Mouse (Mus musculus) hindbrain, embryonic 10.5 days (tissue): Measurements from ENCODE around the gene Rps25. TPM values are rescaled to one million over a fixed set of nuclear protein-coding genes. Genes with fewer than 3 reads are reported as not detected.
A peak's percentile ranks its signal among the peaks of the same experiment; 100 is the strongest.
"Not testable (repeated sequence)": the region's sequence is repeated elsewhere in the genome, so short reads cannot be mapped to it uniquely, and the experiment has no call there.

Source experiments
- DNase-seq: peaks from one replicate; pipeline ENCODE4 v3.0.0-alpha.2; 2017; ENCODE audit warnings: low spot score
- H3K27ac ChIP-seq: fragments of 300-500 bp; sonication (generic); 2 replicates; pipeline ENCODE4 v1.5.1; 2016; ENCODE audit warnings: mild to moderate bottlenecking, moderate library complexity
- H3K27me3 ChIP-seq: fragments of 300-500 bp; sonication (generic); 2 replicates; pipeline ENCODE4 v1.6.1; 2016; ENCODE audit warnings: mild to moderate bottlenecking; ENCODE audit not compliant: poor library complexity, insufficient read depth, severe bottlenecking
- H3K36me3 ChIP-seq: fragments of 300-500 bp; sonication (generic); 2 replicates; pipeline ENCODE4 v1.6.1; 2016; ENCODE audit warnings: mild to moderate bottlenecking, moderate library complexity
- H3K4me1 ChIP-seq: fragments of 300-500 bp; sonication (generic); replicated peaks from 2 replicates; pipeline ENCODE4 v1.6.1; 2016; ENCODE audit warnings: mild to moderate bottlenecking
- H3K4me3 ChIP-seq: fragments of 300-500 bp; sonication (generic); 2 replicates; pipeline ENCODE4 v1.5.1; 2016; ENCODE audit warnings: mild to moderate bottlenecking, moderate library complexity
- H3K9me3 ChIP-seq: fragments of 300-500 bp; sonication (generic); 2 replicates; pipeline ENCODE4 v1.6.1; 2016; ENCODE audit warnings: mild to moderate bottlenecking, moderate library complexity
- WGBS: fragments of 180-500 bp; shearing (Covaris S2); methylation state at CpG from one replicate; pipeline ENCODE4 v1.1.7; 2016; 5-methylcytosine and 5-hydroxymethylcytosine counted together
- polyA plus RNA-seq: library from polyadenylated mRNA; unstranded; fragments of >200 nt; fragmentation: Nextera tagmentation; extraction: Ambion mirVana; gene quantifications from 2 replicates; pipeline ENCODE4 v1.2.1, GENCODE M21; 2016

Rps25 gene
- polyA plus RNA-seq, 1 experiment from 2014 or later, result 1,836 TPM

- H3K36me3 ChIP-seq, result peaks cover 76% of the 10 kb centered on the region
- peaks cover 13% of the 10 kb centered on the region for H3K4me1 ChIP-seq
- H3K9me3 ChIP-seq, result no peaks in the 10 kb centered on the region
- H3K4me3 ChIP-seq, result no peak overlapping the region
- H3K27ac ChIP-seq, result no peak overlapping the region
- WGBS, result 86% methylated on average over 1 of the region's 1 CpGs
- no peaks in the 10 kb centered on the region for H3K27me3 ChIP-seq
- no peak for DNase-seq
Observed at GRCm38 (mm10) chr9:44411601-44412130, 4.7 kb downstream of the Rps25 start.

- Histone ChIP-seq H3K4me3 (no peak overlapping the region), H3K27ac (no peak overlapping the region), H3K9me3 (no peaks in the 10 kb centered on the region), H3K27me3 (no peaks in the 10 kb centered on the region), H3K4me1 (peaks cover 17% of the 10 kb centered on the region), H3K36me3 (peaks cover 76% of the 10 kb centered on the region)
- 88% methylated on average over 4 of the region's 4 CpGs for WGBS
- DNase-seq, result no peak
Observed at GRCm38 (mm10) chr9:44412306-44412705, 5.4 kb downstream of the Rps25 start.

GRCm38 (mm10) chr9:44412781-44413180, 5.8 kb downstream of the Rps25 start:
- WGBS, result 90% methylated on average over 2 of the region's 2 CpGs
- no peak overlapping the region for H3K27ac ChIP-seq
- no peaks in the 10 kb centered on the region for H3K9me3 ChIP-seq
- peaks cover 76% of the 10 kb centered on the region for H3K36me3 ChIP-seq
- H3K27me3 ChIP-seq, result no peaks in the 10 kb centered on the region
- H3K4me1 ChIP-seq, result peaks cover 21% of the 10 kb centered on the region
- DNase-seq, result no peak
- no peak overlapping the region for H3K4me3 ChIP-seq

GRCm38 (mm10) chr9:44417156-44417891, 10.4 kb downstream of the Rps25 start:
- Histone ChIP-seq H3K4me1 (peaks cover 14% of the 10 kb centered on the region), H3K27ac (peak overlapping the region; percentile 92), H3K4me3 (peak overlapping the region; percentile 85), H3K9me3 (0 out of 2 replicates have a peak, but pooled peaks cover 5% of the 10 kb centered on the region), H3K27me3 (no peaks in the 10 kb centered on the region), H3K36me3 (peaks cover 39% of the 10 kb centered on the region)
- WGBS, result 9% methylated on average over 26 of the region's 26 CpGs
- no peak for DNase-seq

GRCm38 (mm10) chr9:44417892-44418363, 11.0 kb downstream of the Rps25 start:
- under 1% methylated on average over 38 of the region's 38 CpGs for WGBS
- peak; percentile 92 for DNase-seq
- Histone ChIP-seq H3K4me3 (peak overlapping the region; percentile 85), H3K27ac (peak overlapping the region; percentile 92), H3K4me1 (peaks cover 14% of the 10 kb centered on the region), H3K36me3 (peaks cover 32% of the 10 kb centered on the region), H3K27me3 (no peaks in the 10 kb centered on the region), H3K9me3 (0 out of 2 replicates have a peak, but pooled peaks cover 5% of the 10 kb centered on the region)

- Histone ChIP-seq H3K9me3 (0 out of 2 replicates have a peak, but pooled peaks cover 5% of the 10 kb centered on the region), H3K27me3 (no peaks in the 10 kb centered on the region), H3K36me3 (peaks cover 24% of the 10 kb centered on the region), H3K4me1 (peaks cover 14% of the 10 kb centered on the region), H3K27ac (peak within 1 kb of the TSS; percentile 92), H3K4me3 (peak within 1 kb of the TSS; percentile 85)
- DNase-seq, result no peak
- 81% methylated on average over 14 of the region's 14 CpGs for WGBS
Observed at GRCm38 (mm10) chr9:44418519-44419385, 11.8 kb downstream of the Rps25 start, which contains the start of gene Ccdc84. Gene Ccdc84, minus strand, starts transcription at chr9:44418569.

GRCm38 (mm10) chr9:44419730-44420129, 12.8 kb downstream of the Rps25 start:
- H3K9me3 ChIP-seq, H3K4me3 ChIP-seq, DNase-seq, H3K27ac ChIP-seq, H3K27me3 ChIP-seq: not testable (repeated sequence)
- H3K36me3 ChIP-seq, result peaks cover 14% of the 10 kb centered on the region
- H3K4me1 ChIP-seq, result peaks cover 14% of the 10 kb centered on the region
- 94% methylated on average over 9 of the region's 9 CpGs for WGBS

GRCm38 (mm10) chr9:44420280-44420898, 13.4 kb downstream of the Rps25 start:
- 74% methylated on average over 5 of the region's 5 CpGs for WGBS
- Histone ChIP-seq H3K9me3 (0 out of 2 replicates have a peak, but pooled peaks cover 5% of the 10 kb centered on the region), H3K4me3 (no peak overlapping the region), H3K4me1 (peaks cover 14% of the 10 kb centered on the region), H3K36me3 (peaks cover 11% of the 10 kb centered on the region), H3K27me3 (no peaks in the 10 kb centered on the region), H3K27ac (no peak overlapping the region)
- DNase-seq, result no peak

- DNase-seq, result no peak
- 0 out of 2 replicates have a peak, but pooled peaks cover under 1% of the 10 kb centered on the region for H3K4me1 ChIP-seq
- no peak overlapping the region for H3K4me3 ChIP-seq
- H3K27ac ChIP-seq, result no peak overlapping the region
- WGBS, result 85% methylated on average over 4 of the region's 4 CpGs
- no peaks in the 10 kb centered on the region for H3K27me3 ChIP-seq
- 0 out of 2 replicates have a peak, but pooled peaks cover 5% of the 10 kb centered on the region for H3K9me3 ChIP-seq
- no peaks in the 10 kb centered on the region for H3K36me3 ChIP-seq
Observed at GRCm38 (mm10) chr9:44423576-44423975, 16.6 kb downstream of the Rps25 start.

GRCm38 (mm10) chr9:44432577-44433185, 25.7 kb downstream of the Rps25 start:
- Histone ChIP-seq H3K4me1 (peaks cover 8% of the 10 kb centered on the region; the same call in 1 of the 2 replicates), H3K27ac (no peak overlapping the region), H3K9me3 (no peaks in the 10 kb centered on the region), H3K27me3 (no peaks in the 10 kb centered on the region), H3K4me3 (no peak overlapping the region), H3K36me3 (no peaks in the 10 kb centered on the region)
- 61% methylated on average over 5 of the region's 5 CpGs for WGBS
- no peak for DNase-seq

- 82% methylated on average over 6 of the region's 6 CpGs for WGBS
- no peaks in the 10 kb centered on the region for H3K36me3 ChIP-seq
- no peaks in the 10 kb centered on the region for H3K9me3 ChIP-seq
- no peak overlapping the region for H3K4me3 ChIP-seq
- no peak overlapping the region for H3K27ac ChIP-seq
- H3K27me3 ChIP-seq, result no peaks in the 10 kb centered on the region
- peaks cover 8% of the 10 kb centered on the region; the same call in 1 of the 2 replicates for H3K4me1 ChIP-seq
- DNase-seq, result no peak
Observed at GRCm38 (mm10) chr9:44435747-44436146, 28.8 kb downstream of the Rps25 start.

- Histone ChIP-seq H3K36me3 (no peaks in the 10 kb centered on the region), H3K4me1 (no peaks in the 10 kb centered on the region), H3K4me3 (no peak within 1 kb of the TSS), H3K9me3 (no peaks in the 10 kb centered on the region), H3K27ac (no peak within 1 kb of the TSS), H3K27me3 (no peaks in the 10 kb centered on the region)
- 74% methylated on average over 19 of the region's 19 CpGs for WGBS
- DNase-seq, result no peak
Observed at GRCm38 (mm10) chr9:44440961-44441360, 34.0 kb downstream of the Rps25 start, which contains the start of gene Foxr1. Gene Foxr1, minus strand, starts transcription at chr9:44441136.
